Mouse (Mus musculus) liver, embryonic 16.5 days (tissue): ENCODE data around the gene Prodh2. TPM values are rescaled to one million over a fixed set of nuclear protein-coding genes. Genes with fewer than 3 reads are reported as not detected.

Source experiments
- ATAC-seq: fragments of 200-750 bp; cut with Nextera tagmentation; 2 replicates; pipeline ENCODE4 v1.8.0; 2017; ENCODE audit warnings: low read depth, mild to moderate bottlenecking, moderate number of reproducible peaks, moderate library complexity
- H3K27ac ChIP-seq: fragments of 300-500 bp; sonication (generic); 2 replicates; pipeline ENCODE4 v1.5.1; 2014; ENCODE audit warnings: mild to moderate bottlenecking, low read length
- H3K27me3 ChIP-seq: fragments of 300-500 bp; sonication (generic); 2 replicates; pipeline ENCODE4 v1.6.1; 2014; ENCODE audit warnings: low read depth, low read length, mixed read lengths; ENCODE audit not compliant: control insufficient read depth, insufficient read depth
- H3K36me3 ChIP-seq: fragments of 300-500 bp; sonication (generic); 2 replicates; pipeline ENCODE4 v1.6.1; 2014; ENCODE audit warnings: mild to moderate bottlenecking; ENCODE audit not compliant: control insufficient read depth, insufficient read depth
- H3K4me1 ChIP-seq: fragments of 300-500 bp; sonication (generic); 2 replicates; pipeline ENCODE4 v1.6.1; 2014; ENCODE audit warnings: low read depth, low read length, mixed read lengths; ENCODE audit not compliant: control insufficient read depth
- H3K4me2 ChIP-seq: fragments of 300-500 bp; sonication (generic); 2 replicates; pipeline ENCODE4 v1.6.1; 2014; ENCODE audit warnings: low read depth, low read length, mixed read lengths
- H3K4me3 ChIP-seq: fragments of 300-500 bp; sonication (generic); 2 replicates; pipeline ENCODE4 v1.5.1; 2014; ENCODE audit warnings: low read depth, mild to moderate bottlenecking, low read length
- H3K9ac ChIP-seq: fragments of 300-500 bp; sonication (generic); 2 replicates; pipeline ENCODE4 v1.6.1; 2014; ENCODE audit warnings: low read depth, low read length
- H3K9me3 ChIP-seq: fragments of 300-500 bp; sonication (generic); replicated peaks from 2 replicates; pipeline ENCODE4 v1.6.1; 2016; ENCODE audit warnings: low read length; ENCODE audit not compliant: control insufficient read depth
- WGBS: fragments of 180-500 bp; shearing (Covaris S2); extraction: QIAGEN DNeasy Blood & Tissue Kit; methylation state at CpG from one replicate; pipeline ENCODE4 v1.1.7; 2014; ENCODE audit not compliant: insufficient replicate concordance; 5-methylcytosine and 5-hydroxymethylcytosine counted together
- polyA plus RNA-seq: library from polyadenylated mRNA; unstranded; fragments of >200 nt; fragmentation: Nextera tagmentation; extraction: Ambion mirVana; gene quantifications from 2 replicates; pipeline ENCODE4 v1.2.1, GENCODE M21; 2015

Gene Prodh2
- polyA plus RNA-seq, 1 experiment from 2014 or later = 85.2 TPM

DNA sequence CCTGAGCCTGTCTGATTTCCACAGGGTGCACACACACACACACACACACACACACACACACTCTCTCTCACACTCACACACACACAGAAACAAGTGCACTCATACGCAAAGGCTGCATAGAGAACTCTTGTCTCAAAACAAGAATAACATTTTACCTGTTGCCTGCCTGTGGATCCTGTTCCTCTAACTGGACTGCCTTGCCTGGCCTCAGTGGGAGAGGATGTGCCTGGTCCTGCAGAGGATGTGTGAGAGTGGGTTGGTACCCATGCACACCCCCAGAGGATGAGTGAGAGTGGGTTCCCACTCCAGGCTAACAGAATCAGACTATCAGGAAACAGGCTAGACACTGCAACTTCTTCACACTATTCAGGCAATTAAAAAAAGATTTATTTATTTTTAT, 57.2 kb downstream of the Prodh2 start:
- 86% methylated on average over 1 of the region's 1 CpGs for WGBS
- ATAC-seq = no peak
- no peaks in the 10 kb centered on the region for H3K9me3 ChIP-seq
- H3K4me2 ChIP-seq = no peak overlapping the region
- peaks cover 10% of the 10 kb centered on the region for H3K36me3 ChIP-seq
- H3K27me3 ChIP-seq = no peaks in the 10 kb centered on the region
- no peak overlapping the region for H3K4me3 ChIP-seq
- H3K27ac ChIP-seq = no peak overlapping the region
- H3K9ac ChIP-seq = no peak overlapping the region
- peaks cover 17% of the 10 kb centered on the region for H3K4me1 ChIP-seq

DNA sequence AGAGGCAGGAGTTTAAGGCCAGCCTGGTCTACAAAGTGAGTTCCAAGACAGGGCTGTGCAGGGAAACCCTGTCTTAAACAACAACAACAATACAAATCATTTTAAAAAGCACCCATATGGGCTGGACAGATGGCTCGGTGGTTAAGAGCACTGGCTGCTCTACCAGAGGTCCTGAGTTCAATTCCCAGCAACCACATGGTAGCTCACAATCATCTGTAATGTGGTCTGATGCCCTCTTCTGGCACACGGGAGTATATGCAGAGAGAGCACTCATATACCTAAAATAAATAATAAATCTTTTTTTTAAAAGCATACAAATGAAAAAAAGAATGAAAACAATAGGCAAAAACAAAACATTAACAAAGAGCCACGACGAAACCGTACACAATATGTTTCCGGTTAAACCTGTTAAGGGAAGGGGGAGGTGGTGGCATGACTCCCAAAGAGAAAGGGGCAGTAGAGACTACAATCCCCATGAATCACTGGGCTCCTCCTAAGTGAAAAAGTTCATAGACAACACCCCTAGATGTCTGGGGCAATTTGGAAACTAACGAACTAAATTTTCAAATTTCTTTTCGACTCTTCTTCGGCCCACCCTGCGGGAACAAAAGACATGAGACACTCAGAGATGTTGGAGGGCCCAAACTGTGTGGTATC, 58.2 kb downstream of the Prodh2 start:
- peak overlapping the region; percentile 85 for H3K9ac ChIP-seq
- peak overlapping the region; percentile 83 for H3K4me3 ChIP-seq
- H3K4me2 ChIP-seq = peak overlapping the region; percentile 77
- WGBS = under 1% methylated on average over 10 of the region's 10 CpGs
- H3K27ac ChIP-seq = peak overlapping the region; percentile 97
- H3K4me1 ChIP-seq = peaks cover 17% of the 10 kb centered on the region
- peak; percentile 38 for ATAC-seq
- peaks cover 14% of the 10 kb centered on the region for H3K36me3 ChIP-seq
- H3K27me3 ChIP-seq = no peaks in the 10 kb centered on the region
- no peaks in the 10 kb centered on the region for H3K9me3 ChIP-seq

DNA sequence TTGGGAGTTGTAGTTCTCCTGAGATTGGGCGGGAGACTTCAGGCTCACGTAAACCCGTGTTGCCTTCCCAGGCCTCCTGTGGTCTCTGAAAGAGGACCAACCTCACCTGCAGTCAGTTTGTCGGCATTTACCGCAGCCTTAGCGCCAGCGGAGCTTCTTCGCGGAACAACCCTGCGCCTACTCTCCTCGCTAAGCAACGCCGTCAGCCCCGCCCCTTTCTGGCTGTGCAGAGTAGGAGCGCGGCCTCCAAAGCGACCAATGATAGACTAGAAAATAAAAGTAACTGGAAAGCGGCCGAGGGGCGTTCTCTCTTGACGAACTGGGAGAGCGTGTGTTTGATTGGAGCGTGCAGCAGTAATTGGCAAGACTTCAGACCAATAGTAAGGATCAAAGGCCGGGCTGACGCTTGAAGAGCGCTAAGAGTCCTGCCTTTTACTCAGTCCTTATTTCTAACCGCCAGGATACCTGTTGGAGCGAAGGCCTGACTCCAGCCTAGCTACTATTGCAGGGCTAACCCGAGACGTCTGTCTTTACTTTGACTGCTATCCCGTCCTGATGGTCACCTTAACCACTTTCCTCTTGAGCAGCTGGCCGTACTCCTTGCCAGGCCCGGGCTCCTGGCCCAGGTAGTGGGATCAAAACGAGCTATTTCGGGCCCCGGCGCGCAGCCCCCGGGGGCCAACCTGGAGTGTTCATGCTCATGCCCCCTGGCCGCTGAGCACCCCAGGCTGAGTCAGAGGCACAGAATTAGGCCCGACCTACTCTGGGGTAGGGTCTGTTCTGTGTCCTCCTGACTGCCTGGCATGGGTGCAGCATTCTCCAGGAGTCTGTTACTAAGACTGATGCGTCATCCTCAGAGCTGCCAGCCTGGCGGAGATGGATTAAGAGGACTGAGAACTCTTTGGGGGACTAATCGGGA, 58.9 kb downstream of the Prodh2 start, which contains the start of the genes Hspb6 and Proser3:
TSS of gene Hspb6 (plus strand) at position 77 of the 919 bp plus-strand sequence.
TSS of gene Proser3 (minus strand) at position 198 of the 919 bp plus-strand sequence.
- H3K9me3 ChIP-seq = no peaks in the 10 kb centered on the region
- under 1% methylated on average over 44 of the region's 44 CpGs for WGBS
- ATAC-seq = peak; percentile 92

DNA sequence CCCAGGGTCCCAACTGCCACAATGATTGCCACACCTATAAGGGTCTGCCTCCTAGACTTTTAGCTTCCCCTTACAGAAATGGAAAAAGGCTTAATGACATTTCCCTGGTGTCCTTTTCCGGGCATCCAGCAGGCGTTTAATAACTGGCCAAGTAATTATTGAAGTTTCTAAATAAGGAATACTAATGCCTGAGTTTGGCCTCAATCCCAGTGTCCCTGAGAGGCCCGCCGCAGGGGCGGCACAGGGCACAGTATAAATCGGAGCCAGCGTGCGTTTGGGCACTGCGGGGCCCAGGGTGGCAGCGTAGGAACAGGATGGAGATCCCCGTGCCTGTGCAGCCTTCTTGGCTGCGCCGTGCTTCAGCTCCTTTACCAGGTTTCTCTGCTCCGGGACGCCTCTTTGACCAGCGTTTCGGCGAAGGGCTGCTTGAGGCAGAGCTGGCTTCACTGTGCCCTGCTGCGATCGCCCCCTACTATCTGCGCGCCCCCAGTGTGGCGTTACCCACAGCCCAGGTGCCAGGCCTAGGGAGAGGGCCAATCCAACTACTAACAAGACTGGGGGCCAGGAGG, 59.7 kb downstream of the Prodh2 start:
- no peak for ATAC-seq
- Histone ChIP-seq H3K27ac (peak overlapping the region; percentile 96), H3K9ac (peak overlapping the region; percentile 88), H3K4me2 (peak overlapping the region; percentile 96), H3K27me3 (no peaks in the 10 kb centered on the region), H3K9me3 (no peaks in the 10 kb centered on the region), H3K4me3 (peak overlapping the region; percentile 83), H3K4me1 (peaks cover 20% of the 10 kb centered on the region), H3K36me3 (peaks cover 17% of the 10 kb centered on the region)
- 4% methylated on average over 23 of the region's 23 CpGs for WGBS

More for the DNA sequence above, 58.9 kb downstream of the Prodh2 start, which contains the start of the genes Hspb6 and Proser3:
- no peaks in the 10 kb centered on the region for H3K27me3 ChIP-seq
- peak within 1 kb of the TSS; percentile 88 for H3K9ac ChIP-seq
- peak within 1 kb of the TSS; percentile 97 for H3K27ac ChIP-seq
- H3K4me1 ChIP-seq = peaks cover 17% of the 10 kb centered on the region
- peaks cover 17% of the 10 kb centered on the region for H3K36me3 ChIP-seq
- H3K4me3 ChIP-seq = peak within 1 kb of the TSS; percentile 83
- H3K4me2 ChIP-seq = peak within 1 kb of the TSS; percentile 96

DNA sequence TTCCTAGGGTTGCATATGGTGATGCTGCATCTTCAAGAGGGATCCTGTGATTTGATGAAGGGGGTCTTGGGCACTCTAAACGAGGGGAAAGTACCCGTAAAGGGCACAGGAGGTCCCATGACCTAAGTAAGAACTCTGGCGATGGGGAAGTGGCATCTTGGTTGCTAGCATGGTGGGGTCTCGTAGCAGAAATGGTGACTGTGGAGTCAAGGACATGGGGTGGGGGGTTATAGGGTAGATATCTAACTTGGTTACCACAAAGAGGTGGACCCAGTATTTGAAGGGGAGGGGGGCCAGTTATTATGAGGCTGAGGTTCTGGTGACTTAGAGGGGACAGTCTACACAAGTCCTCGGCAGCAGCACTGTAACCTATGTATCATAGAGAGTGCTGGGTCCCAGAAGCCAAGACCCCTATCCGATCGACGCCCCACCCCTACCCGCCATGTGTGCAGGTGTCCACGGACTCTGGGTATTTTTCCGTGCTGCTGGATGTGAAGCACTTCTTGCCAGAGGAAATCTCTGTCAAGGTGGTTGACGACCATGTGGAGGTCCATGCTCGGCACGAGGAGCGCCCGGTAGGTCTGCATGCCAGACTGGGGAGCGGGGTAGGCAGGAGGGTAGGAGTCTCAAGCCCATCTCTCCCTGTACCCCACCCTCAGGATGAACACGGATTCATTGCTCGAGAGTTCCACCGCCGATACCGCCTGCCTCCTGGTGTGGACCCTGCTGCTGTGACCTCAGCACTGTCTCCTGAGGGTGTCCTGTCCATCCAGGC, 60.6 kb downstream of the Prodh2 start:
- H3K4me2 ChIP-seq = peak overlapping the region; percentile 96
- ATAC-seq = no peak
- no peaks in the 10 kb centered on the region for H3K9me3 ChIP-seq
- H3K4me1 ChIP-seq = peaks cover 28% of the 10 kb centered on the region
- peak overlapping the region; percentile 88 for H3K9ac ChIP-seq
- 75% methylated on average over 22 of the region's 22 CpGs for WGBS
- H3K27me3 ChIP-seq = no peaks in the 10 kb centered on the region
- H3K4me3 ChIP-seq = peak overlapping the region; percentile 83
- peaks cover 17% of the 10 kb centered on the region for H3K36me3 ChIP-seq
- H3K27ac ChIP-seq = peak overlapping the region; percentile 25; the same call in 1 of the 2 replicates

- Histone ChIP-seq H3K4me3 (no peak overlapping the region), H3K4me2 (no peak overlapping the region), H3K9me3 (no peaks in the 10 kb centered on the region), H3K36me3 (peaks cover 17% of the 10 kb centered on the region), H3K27ac (no peak overlapping the region), H3K9ac (no peak overlapping the region), H3K27me3 (no peaks in the 10 kb centered on the region), H3K4me1 (peaks cover 38% of the 10 kb centered on the region)
- ATAC-seq = no peak
- 90% methylated on average over 18 of the region's 18 CpGs for WGBS
These were observed 63.6 kb downstream of the Prodh2 start for GRCm38 (mm10) chr7:30556894-30557536.

- peak overlapping the region; percentile 76 for H3K4me3 ChIP-seq
- H3K4me1 ChIP-seq = peaks cover 35% of the 10 kb centered on the region
- H3K36me3 ChIP-seq = peaks cover 17% of the 10 kb centered on the region
- ATAC-seq = no peak
- WGBS = 80% methylated on average over 13 of the region's 13 CpGs
- peak overlapping the region; percentile 80 for H3K4me2 ChIP-seq
- H3K9me3 ChIP-seq = no peaks in the 10 kb centered on the region
- peak overlapping the region; percentile 72 for H3K9ac ChIP-seq
- peak overlapping the region; percentile 86 for H3K27ac ChIP-seq
- H3K27me3 ChIP-seq = no peaks in the 10 kb centered on the region
These were observed 64.6 kb downstream of the Prodh2 start for GRCm38 (mm10) chr7:30557901-30558514.
